Mouse (Mus musculus) lung, adult 2 months (tissue): Measurements from ENCODE around the gene Cd68. TPM values are rescaled to one million over a fixed set of nuclear protein-coding genes. Genes with fewer than 3 reads are reported as not detected.
"Not testable (repeated sequence)": the region's sequence is repeated elsewhere in the genome, so short reads cannot be mapped to it uniquely, and the experiment has no call there.

Experiments
- DNase-seq: peaks from one replicate; pipeline ENCODE4 v3.0.0; 2022
- H3K4me1 ChIP-seq: fragments of 200-500 bp; 2 replicates; pipeline ENCODE4 v1.6.1; 2011; ENCODE audit warnings: low read length; ENCODE audit not compliant: control insufficient read depth, insufficient read depth
- H3K4me3 ChIP-seq: fragments of 200-500 bp; replicated peaks from 2 replicates; pipeline ENCODE3; 2011; ENCODE audit warnings: low read depth, mild to moderate bottlenecking, control low read depth, low read length; ENCODE audit errors: extremely low read depth
- CTCF ChIP-seq: fragments of 200-500 bp; IDR thresholded peaks from 2 replicates; pipeline ENCODE4 v1.5.1; 2011; ENCODE audit warnings: mild to moderate bottlenecking, low read length, control low read depth; ENCODE audit not compliant: insufficient read depth
- POLR2A ChIP-seq: fragments of 200-500 bp; IDR thresholded peaks from 2 replicates; pipeline ENCODE4 v1.6.1; 2011; ENCODE audit warnings: low read depth, mild to moderate bottlenecking, control low read depth, low read length, borderline replicate concordance; ENCODE audit errors: extremely low read depth
- WGBS: fragments of 180-500 bp; shearing (Covaris S2); methylation state at CpG from one replicate; pipeline ENCODE4 v1.1.7; 2018; 5-methylcytosine and 5-hydroxymethylcytosine counted together
- polyA plus RNA-seq: library from polyadenylated mRNA; depleted of rRNA; stranded (reverse); fragments of >200 nt; gene quantifications from 2 replicates; pipeline ENCODE4 v1.2.3, GENCODE M21; 2012; rRNA removed

Cd68 gene
- polyA plus RNA-seq, 1 experiment, result 82.8 TPM

GRCm38 (mm10) chr11:69617805-69618204, 48.1 kb downstream of the Cd68 start, which contains the start of gene Shbg:
Gene Shbg (minus strand): TSS chr11:69617905.
- no peak within 1 kb of the TSS for H3K4me3 ChIP-seq
- 65% methylated on average over 5 of the region's 5 CpGs for WGBS
- no peaks in the 10 kb centered on the region; the same call in 1 of the 2 replicates for H3K4me1 ChIP-seq
- TF ChIP-seq CTCF (no peak), POLR2A (no peak)
- DNase-seq, result no peak

GRCm38 (mm10) chr11:69616781-69617180, 49.2 kb downstream of the Cd68 start:
- Histone ChIP-seq H3K4me3 (no peak overlapping the region), H3K4me1 (no peaks in the 10 kb centered on the region; the same call in 1 of the 2 replicates)
- no peak for TF ChIP-seq POLR2A
- 49% methylated on average over 10 of the region's 10 CpGs for WGBS
- no peak for DNase-seq

DNA sequence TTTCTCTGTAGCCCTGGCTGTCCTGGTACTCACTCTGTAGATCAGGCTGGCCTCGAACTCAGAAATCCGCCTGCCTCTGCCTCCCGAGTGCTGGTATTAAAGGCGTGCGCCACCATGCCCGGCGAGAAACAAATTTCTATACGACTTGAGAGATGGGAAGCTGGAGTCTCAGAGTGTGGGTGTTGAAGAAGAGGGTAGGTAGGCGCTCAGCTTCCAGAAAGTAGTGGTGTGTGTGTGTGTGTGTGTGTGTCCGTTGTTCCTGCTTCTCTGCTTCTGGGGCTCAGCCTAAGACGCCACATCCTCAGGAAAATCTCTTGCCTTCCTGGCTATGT, 51.7 kb downstream of the Cd68 start:
- DNase-seq, H3K4me1 ChIP-seq, H3K4me3 ChIP-seq: not testable (repeated sequence)
- WGBS, result 42% methylated on average over 11 of the region's 11 CpGs

Other genes with a start within 250 kb of the Cd68 start
- gene Dnah2, start 117.0 kb downstream of the Cd68 start, polyA plus RNA-seq, result 3.1 TPM in 2 replicates
- gene Efnb3, start 105.9 kb downstream of the Cd68 start, polyA plus RNA-seq, result 0.88 and 1.0 TPM in 2 replicates
- 11.9 and 15.0 TPM in 2 replicates for gene Wrap53, start 85.9 kb downstream of the Cd68 start, polyA plus RNA-seq
- 66.8 and 75.0 TPM in 2 replicates for gene Trp53, start 85.8 kb downstream of the Cd68 start, polyA plus RNA-seq
- 8.4 and 15.9 TPM in 2 replicates for gene Atp1b2, start 60.2 kb downstream of the Cd68 start, polyA plus RNA-seq
- not detected in 2 replicates for gene Shbg, start 48.2 kb downstream of the Cd68 start, polyA plus RNA-seq
- 3.4 and 6.1 TPM in 2 replicates for gene Sat2, start 44.1 kb downstream of the Cd68 start, polyA plus RNA-seq
- gene Fxr2, start 33.2 kb downstream of the Cd68 start, polyA plus RNA-seq, result 54.4 and 66.9 TPM in 2 replicates
- 0.14 and 5.5 TPM in 2 replicates for gene Sox15, start 10.8 kb downstream of the Cd68 start, polyA plus RNA-seq
- gene Mpdu1, start 3.5 kb downstream of the Cd68 start, polyA plus RNA-seq, result 67.3 and 88.1 TPM in 2 replicates
- 152 and 265 TPM in 2 replicates for gene Eif4a1, start 6.3 kb upstream of the Cd68 start, polyA plus RNA-seq
- 43.6 and 55.0 TPM in 2 replicates for gene Senp3, start 15.9 kb upstream of the Cd68 start, polyA plus RNA-seq
- 16.2 and 21.3 TPM in 2 replicates for gene Tnfsf13, start 19.6 kb upstream of the Cd68 start, polyA plus RNA-seq
- 84.2 and 98.8 TPM in 2 replicates for gene Tnfsf12, start 29.7 kb upstream of the Cd68 start, polyA plus RNA-seq
- 12.7 and 20.0 TPM in 2 replicates for gene Tnfsfm13, start 29.9 kb upstream of the Cd68 start, polyA plus RNA-seq
- 32.0 and 51.1 TPM in 2 replicates for gene Polr2a, start 92.5 kb upstream of the Cd68 start, polyA plus RNA-seq
- 1.4 and 2.3 TPM in 2 replicates for gene Slc35g3, start 95.8 kb upstream of the Cd68 start, polyA plus RNA-seq
- gene Zbtb4, start 99.8 kb upstream of the Cd68 start, polyA plus RNA-seq, result 104 and 106 TPM in 2 replicates
- gene Chrnb1, start 129.8 kb upstream of the Cd68 start, polyA plus RNA-seq, result 31.5 and 38.0 TPM in 2 replicates
- gene Fgf11, start 135.7 kb upstream of the Cd68 start, polyA plus RNA-seq, result 6.9 and 8.0 TPM in 2 replicates
- 9.4 and 9.5 TPM in 2 replicates for gene Tmem102, start 139.5 kb upstream of the Cd68 start, polyA plus RNA-seq
- gene Gm39566, start 149.1 kb upstream of the Cd68 start, polyA plus RNA-seq, result not detected in 2 replicates
- gene Spem2, start 152.3 kb upstream of the Cd68 start, polyA plus RNA-seq, result not detected in 2 replicates
- 0.15 and 0.41 TPM in 2 replicates for gene Spem1, start 156.0 kb upstream of the Cd68 start, polyA plus RNA-seq
- 32.3 and 42.0 TPM in 2 replicates for gene Nlgn2, start 171.6 kb upstream of the Cd68 start, polyA plus RNA-seq
- 151 and 173 TPM in 2 replicates for gene Tmem256, start 172.4 kb upstream of the Cd68 start, polyA plus RNA-seq
- 192 and 225 TPM in 2 replicates for gene Plscr3, start 180.2 kb upstream of the Cd68 start, polyA plus RNA-seq
- 14.4 and 17.4 TPM in 2 replicates for gene Tnk1, start 192.6 kb upstream of the Cd68 start, polyA plus RNA-seq
- gene Tmem95, start 211.9 kb upstream of the Cd68 start, polyA plus RNA-seq, result not detected in 2 replicates
- gene Kctd11, start 215.3 kb upstream of the Cd68 start, polyA plus RNA-seq, result 12.6 and 19.1 TPM in 2 replicates
- 11.2 and 14.3 TPM in 2 replicates for gene Acap1, start 229.4 kb upstream of the Cd68 start, polyA plus RNA-seq
- 0.65 and 1.4 TPM in 2 replicates for gene 2810408A11Rik, start 234.8 kb upstream of the Cd68 start, polyA plus RNA-seq
- 47.7 and 58.1 TPM in 2 replicates for gene Neurl4, start 234.9 kb upstream of the Cd68 start, polyA plus RNA-seq
- gene Gps2, start 247.7 kb upstream of the Cd68 start, polyA plus RNA-seq, result 104 and 112 TPM in 2 replicates